Mouse (Mus musculus): ENCODE data around the gene Pde8a. TPM values are rescaled to one million over a fixed set of nuclear protein-coding genes. Genes with fewer than 3 reads are reported as not detected.

Pde8a gene
- total and polyA plus RNA-seq, 2 experiments from 2014 or later, result 1.8 to 3.9 TPM

- no peak for TF ChIP-seq CTCF (IDR thresholded peaks at IDR 0.05)
Measured at GRCm38 (mm10) chr7:81307735-81308134, 94.3 kb downstream of the Pde8a start.

GRCm38 (mm10) chr7:81309247-81309646 lies 95.9 kb downstream of the Pde8a start:
- Histone ChIP-seq H3K36me3 (ENCODE audit: insufficient read depth, low read length) (no peaks in the 10 kb centered on the region), H3K9ac (replicated peaks; ENCODE audit: low read length, poor library complexity, severe bottlenecking) (no peak overlapping the region), H3K4me1 (ENCODE audit: insufficient read depth, low read length) (no peaks in the 10 kb centered on the region), H3K27me3 (ENCODE audit: insufficient read depth, low read length) (no peaks in the 10 kb centered on the region), H3K9me3 (ENCODE audit: low read length) (no peaks in the 10 kb centered on the region), H3K4me3 (ENCODE audit: low read depth, low read length) (no peak overlapping the region), H3K4me2 (ENCODE audit: low read depth, low read length, poor library complexity, severe bottlenecking) (no peak overlapping the region), H3K27ac (ENCODE audit: low read depth, low read length) (no peak overlapping the region)
- DNase-seq (ENCODE audit: low spot score) (no peak), ATAC-seq (ENCODE audit: low FRiP score) (no peak)
- no peak for TF ChIP-seq CTCF (IDR thresholded peaks at IDR 0.05)
- WGBS, result 93% methylated on average over 6 of the region's 6 CpGs

More at GRCm38 (mm10) chr7:81307735-81308134, 94.3 kb downstream of the Pde8a start:
- no peaks in the 10 kb centered on the region for H3K27me3 ChIP-seq (ENCODE audit: insufficient read depth, low read length)
- no peak overlapping the region for H3K27ac ChIP-seq (ENCODE audit: low read depth, low read length)
- H3K9me3 ChIP-seq (ENCODE audit: low read length), result no peaks in the 10 kb centered on the region
- WGBS, result 69% methylated on average over 8 of the region's 8 CpGs
- no peak overlapping the region for H3K9ac ChIP-seq (replicated peaks; ENCODE audit: low read length, poor library complexity, severe bottlenecking)
- no peak overlapping the region for H3K4me2 ChIP-seq (ENCODE audit: low read depth, low read length, poor library complexity, severe bottlenecking)
- H3K4me1 ChIP-seq (ENCODE audit: insufficient read depth, low read length), result no peaks in the 10 kb centered on the region
- no peak for DNase-seq (ENCODE audit: low spot score)
- ATAC-seq (ENCODE audit: low FRiP score), result no peak
- H3K4me3 ChIP-seq (ENCODE audit: low read depth, low read length), result no peak overlapping the region
- no peaks in the 10 kb centered on the region for H3K36me3 ChIP-seq (ENCODE audit: insufficient read depth, low read length)

DNA sequence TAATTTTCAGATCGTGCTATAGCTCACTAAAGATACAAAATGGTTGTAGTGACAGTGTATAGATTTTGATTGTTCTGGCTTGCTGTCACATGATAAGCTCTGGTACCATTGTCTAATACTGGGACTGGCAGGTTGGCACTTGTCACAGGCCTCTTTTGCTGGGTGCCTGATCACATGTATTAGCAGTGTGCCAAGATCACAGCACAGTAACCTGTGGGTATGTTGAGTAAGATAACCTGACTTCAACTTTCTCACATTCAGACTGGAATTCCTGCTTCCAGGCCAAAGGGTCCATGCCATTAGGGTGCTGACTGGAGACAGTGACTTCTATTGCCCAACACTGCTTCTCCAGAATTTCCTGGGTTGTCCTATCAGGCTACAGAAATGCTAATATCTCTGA lies 97.7 kb downstream of the Pde8a start:
- H3K9ac ChIP-seq (replicated peaks; ENCODE audit: low read length, poor library complexity, severe bottlenecking), result no peak overlapping the region
- 89% methylated on average over 1 of the region's 1 CpGs for WGBS
- no peak overlapping the region for H3K4me3 ChIP-seq (ENCODE audit: low read depth, low read length)
- no peak overlapping the region for H3K27ac ChIP-seq (ENCODE audit: low read depth, low read length)
- no peaks in the 10 kb centered on the region for H3K36me3 ChIP-seq (ENCODE audit: insufficient read depth, low read length)
- no peak for DNase-seq (ENCODE audit: low spot score)
- no peaks in the 10 kb centered on the region for H3K27me3 ChIP-seq (ENCODE audit: insufficient read depth, low read length)
- H3K4me2 ChIP-seq (ENCODE audit: low read depth, low read length, poor library complexity, severe bottlenecking), result no peak overlapping the region
- H3K4me1 ChIP-seq (ENCODE audit: insufficient read depth, low read length), result no peaks in the 10 kb centered on the region
- no peak for TF ChIP-seq CTCF (IDR thresholded peaks at IDR 0.05)
- no peaks in the 10 kb centered on the region for H3K9me3 ChIP-seq (ENCODE audit: low read length)
- no peak for ATAC-seq (ENCODE audit: low FRiP score)

- no peaks in the 10 kb centered on the region for H3K9me3 ChIP-seq (ENCODE audit: low read length)
- no peaks in the 10 kb centered on the region for H3K27me3 ChIP-seq (ENCODE audit: insufficient read depth, low read length)
- H3K4me1 ChIP-seq (ENCODE audit: insufficient read depth, low read length), result no peaks in the 10 kb centered on the region
- DNase-seq (ENCODE audit: low spot score) (no peak), ATAC-seq (ENCODE audit: low FRiP score) (no peak)
- no peak for TF ChIP-seq CTCF (IDR thresholded peaks at IDR 0.05)
- no peak overlapping the region for H3K27ac ChIP-seq (ENCODE audit: low read depth, low read length)
- H3K9ac ChIP-seq (replicated peaks; ENCODE audit: low read length, poor library complexity, severe bottlenecking), result no peak overlapping the region
- no peak overlapping the region for H3K4me2 ChIP-seq (ENCODE audit: low read depth, low read length, poor library complexity, severe bottlenecking)
- no peaks in the 10 kb centered on the region for H3K36me3 ChIP-seq (ENCODE audit: insufficient read depth, low read length)
- H3K4me3 ChIP-seq (ENCODE audit: low read depth, low read length), result no peak overlapping the region
Measured at GRCm38 (mm10) chr7:81311581-81311980, 98.2 kb downstream of the Pde8a start.

- DNase-seq (ENCODE audit: low spot score), result no peak
- no peaks in the 10 kb centered on the region for H3K4me1 ChIP-seq (ENCODE audit: insufficient read depth, low read length)
- no peak overlapping the region for H3K4me2 ChIP-seq (ENCODE audit: low read depth, low read length, poor library complexity, severe bottlenecking)
- no peak overlapping the region for H3K27ac ChIP-seq (ENCODE audit: low read depth, low read length)
- no peak overlapping the region for H3K9ac ChIP-seq (replicated peaks; ENCODE audit: low read length, poor library complexity, severe bottlenecking)
- H3K4me3 ChIP-seq (ENCODE audit: low read depth, low read length), result no peak overlapping the region
- 81% methylated on average over 8 of the region's 8 CpGs for WGBS
- H3K36me3 ChIP-seq (ENCODE audit: insufficient read depth, low read length), result no peaks in the 10 kb centered on the region
- no peaks in the 10 kb centered on the region for H3K27me3 ChIP-seq (ENCODE audit: insufficient read depth, low read length)
- no peak for TF ChIP-seq CTCF (IDR thresholded peaks at IDR 0.05)
- ATAC-seq (ENCODE audit: low FRiP score), result no peak
- H3K9me3 ChIP-seq (ENCODE audit: low read length), result no peaks in the 10 kb centered on the region
Measured at GRCm38 (mm10) chr7:81315583-81315982, 102.2 kb downstream of the Pde8a start.

DNA sequence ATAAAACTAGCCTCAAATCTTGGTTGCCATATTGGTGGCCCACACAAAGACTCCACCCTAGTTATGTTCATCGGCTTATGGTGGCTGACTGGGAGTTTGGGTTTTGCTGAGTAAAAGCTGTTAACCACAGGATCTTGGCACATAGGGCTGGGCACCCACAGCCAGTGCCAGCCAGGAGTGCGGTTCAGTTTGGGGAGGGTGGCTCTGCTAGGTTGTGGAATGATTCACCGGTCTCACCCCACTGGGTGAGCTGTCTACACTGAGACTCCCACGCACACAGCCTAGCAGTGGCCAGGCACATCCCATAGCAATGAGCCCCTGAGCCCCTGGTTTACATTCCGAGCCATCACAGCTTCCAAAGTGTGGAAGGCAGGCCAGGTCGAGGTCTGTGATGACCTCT lies 106.4 kb downstream of the Pde8a start:
- no peak overlapping the region for H3K27ac ChIP-seq (ENCODE audit: low read depth, low read length)
- H3K4me1 ChIP-seq (ENCODE audit: insufficient read depth, low read length), result no peaks in the 10 kb centered on the region
- WGBS, result 94% methylated on average over 6 of the region's 6 CpGs
- ATAC-seq (ENCODE audit: low FRiP score) (no peak), DNase-seq (ENCODE audit: low spot score) (no peak)
- H3K27me3 ChIP-seq (ENCODE audit: insufficient read depth, low read length), result no peaks in the 10 kb centered on the region
- no peaks in the 10 kb centered on the region for H3K36me3 ChIP-seq (ENCODE audit: insufficient read depth, low read length)
- no peak overlapping the region for H3K9ac ChIP-seq (replicated peaks; ENCODE audit: low read length, poor library complexity, severe bottlenecking)
- no peak overlapping the region for H3K4me2 ChIP-seq (ENCODE audit: low read depth, low read length, poor library complexity, severe bottlenecking)
- TF ChIP-seq CTCF (IDR thresholded peaks at IDR 0.05), result no peak
- no peaks in the 10 kb centered on the region for H3K9me3 ChIP-seq (ENCODE audit: low read length)
- H3K4me3 ChIP-seq (ENCODE audit: low read depth, low read length), result no peak overlapping the region
